Mouse (Mus musculus): Measurements from ENCODE around the gene Luc7l3.

DNA sequence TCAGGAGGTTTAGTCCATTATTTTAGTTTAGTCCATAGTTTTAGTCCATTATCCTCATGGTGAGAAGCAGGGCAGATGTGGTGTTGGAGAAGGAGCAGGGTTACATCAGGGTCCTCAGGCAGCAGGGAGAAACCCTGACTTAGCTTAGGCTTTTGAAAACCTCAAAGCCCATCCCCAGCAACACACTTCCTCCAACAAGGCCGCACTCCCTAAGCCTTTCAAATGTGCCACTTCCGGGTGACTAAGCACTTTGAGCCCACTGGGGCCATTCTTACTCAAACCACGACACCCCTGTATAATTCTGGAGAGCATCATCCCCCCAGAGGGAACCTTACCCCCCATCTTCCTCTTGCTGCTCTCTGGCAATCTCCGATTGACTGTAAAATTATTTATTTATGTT, 62.0 kb downstream of the Luc7l3 start:
- TF ChIP-seq CTCF (IDR thresholded peaks at IDR 0.05; ENCODE audit: borderline replicate concordance, control insufficient read depth, extremely low read depth, insufficient read depth, low read length, poor library complexity) (no peak), POLR2A (IDR thresholded peaks at IDR 0.05; ENCODE audit: control insufficient read depth, extremely low read depth, insufficient read depth, low read length, poor library complexity) (no peak)
